8 mouse cellular contexts compared by ENCODE assay signal in genomic region chr7:28380237-28381016, GRCm38 (mm10). TPM values are rescaled to one million over a fixed set of nuclear protein-coding genes. Genes with fewer than 3 reads are reported as not detected.
A peak's percentile ranks its signal among the peaks of the same experiment; 100 is the strongest.
DNase-seq lines count a peak whose midpoint lies in the region; ATAC-seq and TF ChIP-seq lines count a peak whose summit lies in the region.

Zfp36 (minus strand) TSS chr7:28380253.

- no peak for TF ChIP-seq CTCF in cerebellum, adult 2 months (IDR thresholded peaks at IDR 0.05; ENCODE audit: borderline replicate concordance, insufficient read depth, low read depth, low read length)
- TF ChIP-seq CTCF in E14TG2a.4 (conservative IDR thresholded peaks at IDR 0.05; ENCODE audit: low read length) = no peak

- TF ChIP-seq POLR2A in cerebellum, adult 2 months (IDR thresholded peaks at IDR 0.05; ENCODE audit: borderline replicate concordance, insufficient read depth, low read length) = no peak

- peaks cover 30% of the 10 kb centered on the region for H3K36me3 ChIP-seq in E14TG2a.4 (ENCODE audit: insufficient read depth, low read length)
- H3K36me3 ChIP-seq in forebrain, embryonic 12.5 days (replicated peaks) = peaks cover 6% of the 10 kb centered on the region; the same call in 1 of the 2 replicates
- H3K36me3 ChIP-seq in midbrain, embryonic 16.5 days (ENCODE audit: control insufficient read depth, insufficient read depth, low read length) = no peaks in the 10 kb centered on the region

- H3K4me1 ChIP-seq in cerebellum, adult 2 months (ENCODE audit: control insufficient read depth, insufficient read depth, low read length) = peaks cover 13% of the 10 kb centered on the region
- peaks cover 90% of the 10 kb centered on the region for H3K4me1 ChIP-seq in E14TG2a.4 (replicated peaks; ENCODE audit: low read depth, low read length)
- peaks cover 60% of the 10 kb centered on the region for H3K4me1 ChIP-seq in forebrain, embryonic 12.5 days
- H3K4me1 ChIP-seq in midbrain, embryonic 16.5 days (ENCODE audit: control insufficient read depth, insufficient read depth, low read length) = peaks cover 21% of the 10 kb centered on the region

- DNase-seq in cerebellum, adult 2 months = no peak
- DNase-seq in cerebellum, adult 11-12 months = no peak
- peak; percentile 73 for DNase-seq in induced T-regulatory cell, adult 2 months (ENCODE audit: low read depth)
- DNase-seq in right cerebral cortex, postnatal 14 days = no peak
- no peak for DNase-seq in retina, embryonic 14.5 days (ENCODE audit: low spot score)

- H3K27ac ChIP-seq in cerebellum, adult 2 months (ENCODE audit: insufficient read depth, low read length) = peak within 1 kb of the TSS; percentile 88
- H3K27ac ChIP-seq in forebrain, embryonic 12.5 days = peak within 1 kb of the TSS; percentile 83
- H3K27ac ChIP-seq in midbrain, embryonic 16.5 days (ENCODE audit: low read length) = peak within 1 kb of the TSS; percentile 68

- peak within 1 kb of the TSS; percentile 89 for H3K4me2 ChIP-seq in forebrain, embryonic 12.5 days
- H3K4me2 ChIP-seq in midbrain, embryonic 16.5 days (ENCODE audit: low read length) = peak within 1 kb of the TSS; percentile 67

- WGBS in cerebellum, adult 2 months = 71% methylated on average over 17 of the region's 17 CpGs
- WGBS in forebrain, embryonic 12.5 days = 57% methylated on average over 17 of the region's 17 CpGs
- 58% methylated on average over 17 of the region's 17 CpGs for WGBS in midbrain, embryonic 16.5 days

- H3K9me3 ChIP-seq in E14TG2a.4 (ENCODE audit: low read length) = no peaks in the 10 kb centered on the region
- H3K9me3 ChIP-seq in forebrain, embryonic 12.5 days = no peaks in the 10 kb centered on the region
- no peaks in the 10 kb centered on the region for H3K9me3 ChIP-seq in midbrain, embryonic 16.5 days (replicated peaks; ENCODE audit: control insufficient read depth, low read length, poor library complexity, severe bottlenecking)

- H3K4me3 ChIP-seq in cerebellum, adult 2 months (replicated peaks; ENCODE audit: insufficient read depth, low read depth, low read length) = peak within 1 kb of the TSS; percentile 66
- peak within 1 kb of the TSS; percentile 89 for H3K4me3 ChIP-seq in E14TG2a.4 (replicated peaks; ENCODE audit: low read length)
- H3K4me3 ChIP-seq in forebrain, embryonic 12.5 days (replicated peaks) = peak within 1 kb of the TSS; percentile 56
- H3K4me3 ChIP-seq in midbrain, embryonic 16.5 days (ENCODE audit: low read depth, low read length) = peak within 1 kb of the TSS; percentile 44

- no peaks in the 10 kb centered on the region for H3K27me3 ChIP-seq in cerebellum, adult 2 months (ENCODE audit: control insufficient read depth, insufficient read depth, low read length)
- no peaks in the 10 kb centered on the region for H3K27me3 ChIP-seq in E14TG2a.4 (ENCODE audit: insufficient read depth, low read length)
- peaks cover 13% of the 10 kb centered on the region for H3K27me3 ChIP-seq in forebrain, embryonic 12.5 days
- H3K27me3 ChIP-seq in midbrain, embryonic 16.5 days (ENCODE audit: control insufficient read depth, insufficient read depth, low read depth, low read length) = peaks cover 4% of the 10 kb centered on the region; the same call in 1 of the 2 replicates

- H3K9ac ChIP-seq in forebrain, embryonic 12.5 days = peak within 1 kb of the TSS; percentile 67
- peak within 1 kb of the TSS; percentile 68 for H3K9ac ChIP-seq in midbrain, embryonic 16.5 days (ENCODE audit: low read depth, low read length)

- no peak for ATAC-seq in forebrain, embryonic 12.5 days (ENCODE audit: low FRiP score)
- ATAC-seq in midbrain, embryonic 16.5 days = no peak

RNA-seq across cellular contexts. Expression of gene Zfp36, which starts in this region (rescaled TPM):
- polyA plus RNA-seq in cerebellum, adult 2 months (2012; rRNA removed) = 3.7 and 3.9 TPM in 2 replicates
- 5.1 and 5.5 TPM in 2 replicates for polyA plus RNA-seq in forebrain, embryonic 12.5 days (2016; fragmentation: Nextera tagmentation; extraction: Ambion mirVana)
- polyA plus RNA-seq in midbrain, embryonic 16.5 days (2015; fragmentation: Nextera tagmentation; extraction: Ambion mirVana) = 2.9 and 3.3 TPM in 2 replicates
